Mouse (Mus musculus) kidney, embryonic 15.5 days (tissue): Measurements from ENCODE around the gene Prdm15. TPM values are rescaled to one million over a fixed set of nuclear protein-coding genes. Genes with fewer than 3 reads are reported as not detected.

Experiments
- ATAC-seq: fragments of 200-750 bp; cut with Nextera tagmentation; replicated peaks from 2 replicates; pipeline ENCODE4 v1.8.0; 2017; ENCODE audit warnings: moderate TSS enrichment; ENCODE audit not compliant: low FRiP score
- H3K27ac ChIP-seq: fragments of 300-500 bp; sonication (generic); 2 replicates; pipeline ENCODE4 v1.5.1; 2015; ENCODE audit warnings: mild to moderate bottlenecking, inconsistent platforms
- H3K27me3 ChIP-seq: fragments of 300-500 bp; sonication (generic); 2 replicates; pipeline ENCODE4 v1.6.1; 2015; ENCODE audit warnings: inconsistent platforms
- H3K36me3 ChIP-seq: fragments of 300-500 bp; sonication (generic); 2 replicates; pipeline ENCODE4 v1.6.1; 2015; ENCODE audit warnings: inconsistent platforms
- H3K4me1 ChIP-seq: fragments of 300-500 bp; sonication (generic); 2 replicates; pipeline ENCODE4 v1.6.1; 2015; ENCODE audit warnings: inconsistent platforms
- H3K4me2 ChIP-seq: fragments of 300-500 bp; sonication (generic); 2 replicates; pipeline ENCODE4 v1.6.1; 2015; ENCODE audit warnings: moderate library complexity, mild to moderate bottlenecking, inconsistent platforms
- H3K4me3 ChIP-seq: fragments of 300-500 bp; sonication (generic); replicated peaks from 2 replicates; pipeline ENCODE4 v1.5.1; 2015; ENCODE audit warnings: mild to moderate bottlenecking, inconsistent platforms
- H3K9ac ChIP-seq: fragments of 300-500 bp; sonication (generic); 2 replicates; pipeline ENCODE4 v1.6.1; 2015; ENCODE audit warnings: mild to moderate bottlenecking, inconsistent platforms
- H3K9me3 ChIP-seq: fragments of 300-500 bp; sonication (generic); replicated peaks from 2 replicates; pipeline ENCODE4 v1.6.1; 2016; ENCODE audit warnings: inconsistent platforms
- WGBS: fragments of 180-500 bp; shearing (Covaris S2); methylation state at CpG from one replicate; pipeline ENCODE4 v1.1.7; 2015; ENCODE audit warnings: mixed read lengths; 5-methylcytosine and 5-hydroxymethylcytosine counted together
- polyA plus RNA-seq: library from polyadenylated mRNA; unstranded; fragments of >200 nt; fragmentation: Nextera tagmentation; extraction: Ambion mirVana; gene quantifications from 2 replicates; pipeline ENCODE4 v1.2.1, GENCODE M21; 2015

Prdm15 gene
- polyA plus RNA-seq, 1 experiment from 2014 or later, result 11.6 TPM

- ATAC-seq, result no peak
These were observed 87.0 kb downstream of the Prdm15 start for GRCm38 (mm10) chr16:97764626-97765025.

GRCm38 (mm10) chr16:97763990-97764340 is 87.7 kb downstream of the Prdm15 start:
- peak overlapping the region; percentile 49; the same call in 1 of the 2 replicates for H3K9ac ChIP-seq
- no peaks in the 10 kb centered on the region for H3K36me3 ChIP-seq
- 6% methylated on average over 13 of the region's 13 CpGs for WGBS
- no peak for ATAC-seq
- peak overlapping the region; percentile 53 for H3K4me3 ChIP-seq
- H3K27me3 ChIP-seq, result peaks cover 67% of the 10 kb centered on the region
- H3K27ac ChIP-seq, result no peak overlapping the region
- peak overlapping the region; percentile 81 for H3K4me2 ChIP-seq
- peaks cover 15% of the 10 kb centered on the region for H3K4me1 ChIP-seq
- no peaks in the 10 kb centered on the region for H3K9me3 ChIP-seq

More at GRCm38 (mm10) chr16:97764626-97765025, 87.0 kb downstream of the Prdm15 start:
- no peaks in the 10 kb centered on the region for H3K9me3 ChIP-seq
- no peak overlapping the region for H3K4me2 ChIP-seq
- H3K36me3 ChIP-seq, result no peaks in the 10 kb centered on the region
- peaks cover 65% of the 10 kb centered on the region for H3K27me3 ChIP-seq
- no peak overlapping the region for H3K27ac ChIP-seq
- H3K4me3 ChIP-seq, result no peak overlapping the region
- peaks cover 15% of the 10 kb centered on the region for H3K4me1 ChIP-seq
- no peak overlapping the region for H3K9ac ChIP-seq
- WGBS, result 52% methylated on average over 2 of the region's 2 CpGs

GRCm38 (mm10) chr16:97763061-97763989 is 88.3 kb downstream of the Prdm15 start, which contains the start of gene Ripk4:
TSS of gene Ripk4 (minus strand) at chr16:97763787.
- H3K27me3 ChIP-seq, result peaks cover 67% of the 10 kb centered on the region
- ATAC-seq, result peak; percentile 90
- under 1% methylated on average over 88 of the region's 88 CpGs for WGBS
- peak within 1 kb of the TSS; percentile 53 for H3K4me3 ChIP-seq
- H3K4me2 ChIP-seq, result peak within 1 kb of the TSS; percentile 81
- 0 out of 2 replicates have a peak within 1 kb of the TSS, but pooled peaks have one; percentile 48 for H3K27ac ChIP-seq
- peak within 1 kb of the TSS; percentile 49 for H3K9ac ChIP-seq
- no peaks in the 10 kb centered on the region for H3K9me3 ChIP-seq
- peaks cover 15% of the 10 kb centered on the region for H3K4me1 ChIP-seq
- no peaks in the 10 kb centered on the region for H3K36me3 ChIP-seq

- peak overlapping the region; percentile 81 for H3K4me2 ChIP-seq
- H3K9ac ChIP-seq, result no peak overlapping the region
- H3K36me3 ChIP-seq, result no peaks in the 10 kb centered on the region
- 0 out of 2 replicates have a peak overlapping the region, but pooled peaks have one; percentile 53 for H3K4me3 ChIP-seq
- WGBS, result 52% methylated on average over 2 of the region's 2 CpGs
- no peaks in the 10 kb centered on the region for H3K9me3 ChIP-seq
- no peak overlapping the region for H3K27ac ChIP-seq
- peaks cover 64% of the 10 kb centered on the region for H3K27me3 ChIP-seq
- H3K4me1 ChIP-seq, result peaks cover 24% of the 10 kb centered on the region
- ATAC-seq, result no peak
These were observed 89.9 kb downstream of the Prdm15 start for GRCm38 (mm10) chr16:97761782-97762181.

GRCm38 (mm10) chr16:97759681-97760080 is 92.0 kb downstream of the Prdm15 start:
- ATAC-seq, result no peak
- Histone ChIP-seq H3K4me3 (no peak overlapping the region), H3K27ac (no peak overlapping the region), H3K9me3 (no peaks in the 10 kb centered on the region), H3K4me2 (no peak overlapping the region), H3K36me3 (no peaks in the 10 kb centered on the region), H3K4me1 (peaks cover 24% of the 10 kb centered on the region), H3K9ac (no peak overlapping the region), H3K27me3 (peaks cover 45% of the 10 kb centered on the region)
- 53% methylated on average over 3 of the region's 3 CpGs for WGBS

GRCm38 (mm10) chr16:97758288-97758687 is 93.4 kb downstream of the Prdm15 start:
- Histone ChIP-seq H3K36me3 (no peaks in the 10 kb centered on the region), H3K9ac (no peak overlapping the region), H3K27me3 (peaks cover 31% of the 10 kb centered on the region), H3K9me3 (no peaks in the 10 kb centered on the region), H3K4me3 (no peak overlapping the region), H3K4me1 (peaks cover 17% of the 10 kb centered on the region), H3K27ac (no peak overlapping the region), H3K4me2 (no peak overlapping the region)
- no peak for ATAC-seq
- WGBS, result 89% methylated on average over 2 of the region's 2 CpGs

GRCm38 (mm10) chr16:97756460-97756859 is 95.2 kb downstream of the Prdm15 start:
- Histone ChIP-seq H3K9ac (no peak overlapping the region), H3K4me1 (0 out of 2 replicates have a peak, but pooled peaks cover 9% of the 10 kb centered on the region), H3K4me3 (no peak overlapping the region), H3K4me2 (no peak overlapping the region), H3K36me3 (no peaks in the 10 kb centered on the region), H3K27me3 (peaks cover 13% of the 10 kb centered on the region), H3K9me3 (no peaks in the 10 kb centered on the region), H3K27ac (no peak overlapping the region)
- ATAC-seq, result peak; percentile 40; the same call in 1 of the 2 replicates
- WGBS, result 40% methylated on average over 2 of the region's 2 CpGs

- WGBS, result 84% methylated on average over 3 of the region's 3 CpGs
- no peak overlapping the region for H3K27ac ChIP-seq
- no peaks in the 10 kb centered on the region for H3K9me3 ChIP-seq
- no peak overlapping the region for H3K4me2 ChIP-seq
- ATAC-seq, result no peak
- 0 out of 2 replicates have a peak, but pooled peaks cover 4% of the 10 kb centered on the region for H3K4me1 ChIP-seq
- no peak overlapping the region for H3K9ac ChIP-seq
- H3K36me3 ChIP-seq, result no peaks in the 10 kb centered on the region
- no peaks in the 10 kb centered on the region for H3K27me3 ChIP-seq
- H3K4me3 ChIP-seq, result no peak overlapping the region
These were observed 99.2 kb downstream of the Prdm15 start for GRCm38 (mm10) chr16:97752316-97752941.

- Histone ChIP-seq H3K27ac (no peak overlapping the region), H3K4me1 (no peaks in the 10 kb centered on the region), H3K36me3 (no peaks in the 10 kb centered on the region), H3K4me3 (no peak overlapping the region), H3K4me2 (no peak overlapping the region), H3K27me3 (no peaks in the 10 kb centered on the region), H3K9ac (no peak overlapping the region), H3K9me3 (no peaks in the 10 kb centered on the region)
- ATAC-seq, result no peak
- WGBS, result 62% methylated on average over 8 of the region's 8 CpGs
These were observed 99.8 kb downstream of the Prdm15 start for GRCm38 (mm10) chr16:97751884-97752283.

- Histone ChIP-seq H3K4me2 (no peak overlapping the region), H3K4me3 (no peak overlapping the region), H3K9ac (no peak overlapping the region), H3K4me1 (no peaks in the 10 kb centered on the region), H3K36me3 (0 out of 2 replicates have a peak, but pooled peaks cover 9% of the 10 kb centered on the region), H3K9me3 (no peaks in the 10 kb centered on the region), H3K27me3 (no peaks in the 10 kb centered on the region), H3K27ac (no peak overlapping the region)
- 92% methylated on average over 6 of the region's 6 CpGs for WGBS
- ATAC-seq, result no peak
These were observed 103.2 kb downstream of the Prdm15 start for GRCm38 (mm10) chr16:97748421-97748820.
